Mouse (Mus musculus): ENCODE data around the gene Usp47. TPM values are rescaled to one million over a fixed set of nuclear protein-coding genes. Genes with fewer than 3 reads are reported as not detected.

The Usp47 gene
- total RNA-seq, 2 experiments from 2014 or later: 64.1 to 73.5 TPM

GRCm38 (mm10) chr7:112012102-112012501 is 11.2 kb upstream of the Usp47 start:
- no peak for TF ChIP-seq CTCF (IDR thresholded peaks at IDR 0.05)
- peak in 1 of 2 experiments; percentile 22 for DNase-seq (ENCODE audit: extremely low spot score in 1 of 2, low spot score in 2 of 2)
- intact Hi-C loops (cut with DNase I): no loop called here
- Histone ChIP-seq H3K4me3 (no peak overlapping the region), H3K27ac (no peak overlapping the region)

GRCm38 (mm10) chr7:112012621-112013177 is 10.6 kb upstream of the Usp47 start:
- intact Hi-C loops (cut with DNase I): no loop called here
- DNase-seq (ENCODE audit: extremely low spot score in 1 of 2, low spot score in 2 of 2): no peak
- Histone ChIP-seq H3K27ac (no peak overlapping the region), H3K4me3 (no peak overlapping the region)
- TF ChIP-seq CTCF (IDR thresholded peaks at IDR 0.05): no peak

- intact Hi-C loops (cut with DNase I): no loop called here
- Histone ChIP-seq H3K4me3 (no peak overlapping the region), H3K27ac (no peak overlapping the region)
- TF ChIP-seq CTCF (IDR thresholded peaks at IDR 0.05): no peak
- no peak for DNase-seq (ENCODE audit: extremely low spot score in 1 of 2, low spot score in 2 of 2)
Measured at GRCm38 (mm10) chr7:112014148-112014547, 9.2 kb upstream of the Usp47 start.

GRCm38 (mm10) chr7:112022506-112023149 is 676 bp upstream of the Usp47 start:
- no peak for TF ChIP-seq CTCF (IDR thresholded peaks at IDR 0.05)
- H3K4me3 ChIP-seq: peak overlapping the region; percentile 67
- intact Hi-C loops (cut with DNase I): loop anchor here (5.0 kb wide), 1 partner anchor 160 kb away; no protein-coding TSS in a partner anchor
- H3K27ac ChIP-seq: peak overlapping the region; percentile 99
- DNase-seq (ENCODE audit: extremely low spot score in 1 of 2, low spot score in 2 of 2): peak in 1 of 2 experiments; percentile 10

- intact Hi-C loops (cut with DNase I): loop anchor here (5.0 kb wide), 1 partner anchor 158 kb away; no protein-coding TSS in a partner anchor
- DNase-seq (ENCODE audit: extremely low spot score in 1 of 2, low spot score in 2 of 2): no peak
- no peak for TF ChIP-seq CTCF (IDR thresholded peaks at IDR 0.05)
- Histone ChIP-seq H3K27ac (peak overlapping the region; percentile 99), H3K4me3 (peak overlapping the region; percentile 67)
Measured at GRCm38 (mm10) chr7:112023601-112024445, 519 bp downstream of the Usp47 start.

- TF ChIP-seq CTCF (IDR thresholded peaks at IDR 0.05): no peak
Measured at GRCm38 (mm10) chr7:112024446-112024730, 1.1 kb downstream of the Usp47 start.

GRCm38 (mm10) chr7:112024856-112025255 is 1.6 kb downstream of the Usp47 start:
- DNase-seq (ENCODE audit: extremely low spot score in 1 of 2, low spot score in 2 of 2): no peak
- intact Hi-C loops (cut with DNase I): loop anchor here (5.0 kb wide), 1 partner anchor 157 kb away; no protein-coding TSS in a partner anchor
- Histone ChIP-seq H3K4me3 (peak overlapping the region; percentile 67), H3K27ac (no peak overlapping the region)
- TF ChIP-seq CTCF (IDR thresholded peaks at IDR 0.05): no peak

More at GRCm38 (mm10) chr7:112024446-112024730, 1.1 kb downstream of the Usp47 start:
- Histone ChIP-seq H3K4me3 (peak overlapping the region; percentile 67), H3K27ac (peak overlapping the region; percentile 99)
- no peak for DNase-seq (ENCODE audit: extremely low spot score in 1 of 2, low spot score in 2 of 2)
- intact Hi-C loops (cut with DNase I): loop anchor here (5.0 kb wide), 1 partner anchor 158 kb away; no protein-coding TSS in a partner anchor

GRCm38 (mm10) chr7:112030594-112030993 is 7.3 kb downstream of the Usp47 start:
- TF ChIP-seq CTCF (IDR thresholded peaks at IDR 0.05): no peak
- H3K27ac ChIP-seq: no peak overlapping the region
- no peak overlapping the region for H3K4me3 ChIP-seq
- intact Hi-C loops (cut with DNase I): no loop called here
- DNase-seq (ENCODE audit: extremely low spot score in 1 of 2, low spot score in 2 of 2): no peak

- TF ChIP-seq CTCF (IDR thresholded peaks at IDR 0.05): no peak
- intact Hi-C loops (cut with DNase I): no loop called here
- H3K4me3 ChIP-seq: no peak overlapping the region
- no peak overlapping the region for H3K27ac ChIP-seq
- DNase-seq (ENCODE audit: extremely low spot score in 1 of 2, low spot score in 2 of 2): no peak
Measured at GRCm38 (mm10) chr7:112035804-112036203, 12.5 kb downstream of the Usp47 start.

- Histone ChIP-seq H3K4me3 (no peak overlapping the region), H3K27ac (no peak overlapping the region)
- DNase-seq (ENCODE audit: extremely low spot score in 1 of 2, low spot score in 2 of 2): no peak
- intact Hi-C loops (cut with DNase I): no loop called here
- TF ChIP-seq CTCF (IDR thresholded peaks at IDR 0.05): no peak
Measured at GRCm38 (mm10) chr7:112036636-112037035, 13.3 kb downstream of the Usp47 start.

GRCm38 (mm10) chr7:112040271-112040670 is 17.0 kb downstream of the Usp47 start:
- H3K27ac ChIP-seq: no peak overlapping the region
- no peak for DNase-seq (ENCODE audit: extremely low spot score in 1 of 2, low spot score in 2 of 2)
- intact Hi-C loops (cut with DNase I): no loop called here
- H3K4me3 ChIP-seq: no peak overlapping the region
- no peak for TF ChIP-seq CTCF (IDR thresholded peaks at IDR 0.05)

- Histone ChIP-seq H3K4me3 (no peak overlapping the region), H3K27ac (no peak overlapping the region)
- TF ChIP-seq CTCF (IDR thresholded peaks at IDR 0.05): no peak
- no peak for DNase-seq (ENCODE audit: extremely low spot score in 1 of 2, low spot score in 2 of 2)
- intact Hi-C loops (cut with DNase I): no loop called here
Measured at GRCm38 (mm10) chr7:112042758-112043157, 19.5 kb downstream of the Usp47 start.

Data from left cerebral cortex, adult 2 months (tissue).